ENCODE assay signal across 9 mouse cellular contexts in genomic region chr1:172489585-172490250, GRCm38 (mm10). TPM values are rescaled to one million over a fixed set of nuclear protein-coding genes. Genes with fewer than 3 reads are reported as not detected.
A peak's percentile ranks its signal among the peaks of the same experiment; 100 is the strongest.
DNase-seq lines count a peak whose midpoint lies in the region; ATAC-seq and TF ChIP-seq lines count a peak whose summit lies in the region.
"Had no signal": no experiment of that assay in that cellular context is flagged by ENCODE, and none has a peak within 500 bp of the region (broad histone marks: within the 10 kb centered on the region; RNA-seq: fewer than 3 reads in every experiment).

No protein-coding gene starts in this region.

- peaks cover 50% of the 10 kb centered on the region for H3K36me3 ChIP-seq in kidney, embryonic 15.5 days
- no peaks in the 10 kb centered on the region for H3K36me3 ChIP-seq in kidney, adult 2 months (ENCODE audit: control insufficient read depth, insufficient read depth, low read length)
- H3K36me3 ChIP-seq in forebrain, embryonic 11.5 days (ENCODE audit: control insufficient read depth, insufficient read depth, low read length) = no peaks in the 10 kb centered on the region; the same call in 1 of the 2 replicates
- peaks cover 8% of the 10 kb centered on the region; the same call in 1 of the 2 replicates for H3K36me3 ChIP-seq in intestine, embryonic 16.5 days (ENCODE audit: control insufficient read depth, insufficient read depth, low read length)
- no peaks in the 10 kb centered on the region for H3K36me3 ChIP-seq in myocyte (ENCODE audit: control insufficient read depth, insufficient read depth)

- no peak for DNase-seq in kidney, adult 2 months
- DNase-seq in forebrain, embryonic 11.5 days (ENCODE audit: low spot score) = no peak
- DNase-seq in urinary bladder, postnatal 14 days (ENCODE audit: low spot score) = no peak
- DNase-seq in cerebellum, adult 11 months = no peak

- H3K27me3 ChIP-seq in kidney, embryonic 15.5 days = no peaks in the 10 kb centered on the region
- H3K27me3 ChIP-seq in kidney, adult 2 months (replicated peaks; ENCODE audit: control insufficient read depth, insufficient read depth, low read length) = no peaks in the 10 kb centered on the region
- no peaks in the 10 kb centered on the region for H3K27me3 ChIP-seq in forebrain, embryonic 11.5 days (ENCODE audit: control insufficient read depth, insufficient read depth, low read length)
- no peaks in the 10 kb centered on the region for H3K27me3 ChIP-seq in intestine, embryonic 16.5 days (replicated peaks; ENCODE audit: control insufficient read depth, insufficient read depth, low read length)
- H3K27me3 ChIP-seq in myocyte (ENCODE audit: control insufficient read depth, insufficient read depth, insufficient read length) = no peaks in the 10 kb centered on the region
- H3K27me3 ChIP-seq: Patski had no signal

- no peaks in the 10 kb centered on the region for H3K9me3 ChIP-seq in kidney, embryonic 15.5 days (replicated peaks)
- no peaks in the 10 kb centered on the region for H3K9me3 ChIP-seq in forebrain, embryonic 11.5 days (ENCODE audit: control insufficient read depth, low read length)
- no peaks in the 10 kb centered on the region for H3K9me3 ChIP-seq in intestine, embryonic 16.5 days (ENCODE audit: control insufficient read depth, low read length)

- no peak overlapping the region for H3ac ChIP-seq in myocyte (ENCODE audit: control insufficient read depth, insufficient read length)

- H3K4me1 ChIP-seq in kidney, embryonic 15.5 days = peaks cover 27% of the 10 kb centered on the region
- no peaks in the 10 kb centered on the region for H3K4me1 ChIP-seq in kidney, adult 2 months (ENCODE audit: control insufficient read depth, insufficient read depth, low read length)
- H3K4me1 ChIP-seq in forebrain, embryonic 11.5 days (replicated peaks; ENCODE audit: control insufficient read depth, insufficient read depth, low read length) = peaks cover 28% of the 10 kb centered on the region
- H3K4me1 ChIP-seq in intestine, embryonic 16.5 days (ENCODE audit: control insufficient read depth, insufficient read depth, low read length) = peaks cover 37% of the 10 kb centered on the region

- H3K9ac ChIP-seq in kidney, embryonic 15.5 days = peak overlapping the region; percentile 31; the same call in 1 of the 2 replicates
- H3K9ac ChIP-seq in forebrain, embryonic 11.5 days (ENCODE audit: low read length) = no peak overlapping the region
- peak overlapping the region; percentile 18 for H3K9ac ChIP-seq in intestine, embryonic 16.5 days (ENCODE audit: low read depth, low read length)

- H3K4me2 ChIP-seq in kidney, embryonic 15.5 days = peak overlapping the region; percentile 57
- H3K4me2 ChIP-seq in forebrain, embryonic 11.5 days (ENCODE audit: low read depth, low read length, severe bottlenecking) = no peak overlapping the region; the same call in 1 of the 2 replicates
- H3K4me2 ChIP-seq in intestine, embryonic 16.5 days (ENCODE audit: low read depth, low read length) = peak overlapping the region; percentile 36
- H3K4me2 ChIP-seq in myocyte (ENCODE audit: low read depth) = peak overlapping the region; percentile 72

- H3K27ac ChIP-seq in kidney, embryonic 15.5 days = 0 out of 2 replicates have a peak overlapping the region, but pooled peaks have one; percentile 3
- H3K27ac ChIP-seq in kidney, adult 2 months (ENCODE audit: insufficient read depth, low read depth, low read length) = no peak overlapping the region
- no peak overlapping the region for H3K27ac ChIP-seq in forebrain, embryonic 11.5 days (ENCODE audit: low read depth, low read length)
- peak overlapping the region; percentile 12 for H3K27ac ChIP-seq in intestine, embryonic 16.5 days (ENCODE audit: low read length)

- no peak for TF ChIP-seq CTCF in kidney, adult 2 months (conservative IDR thresholded peaks at IDR 0.05; ENCODE audit: insufficient read depth, insufficient read length, low read depth, low read length)

- ATAC-seq in kidney, embryonic 15.5 days (replicated peaks; ENCODE audit: low FRiP score) = peak; percentile 61
- peak; percentile 19; the same call in 1 of the 2 replicates for ATAC-seq in forebrain, embryonic 11.5 days (replicated peaks; ENCODE audit: low FRiP score)
- ATAC-seq in intestine, embryonic 16.5 days = peak; percentile 49
- ATAC-seq in activated CD4-positive, CD25-positive, alpha-beta regulatory T cell, adult 4 months = no peak

- no peaks in the 10 kb centered on the region for H3K79me2 ChIP-seq in myocyte (ENCODE audit: control insufficient read depth, insufficient read depth)

- TF ChIP-seq POLR2A in kidney, adult 2 months (IDR thresholded peaks at IDR 0.05; ENCODE audit: low read depth, low read length) = no peak
- TF ChIP-seq POLR2A in myocyte (IDR thresholded peaks at IDR 0.05; ENCODE audit: insufficient read length, low read depth) = no peak

- H3K4me3 ChIP-seq in kidney, embryonic 15.5 days (replicated peaks) = peak overlapping the region; percentile 33
- H3K4me3 ChIP-seq in kidney, adult 2 months (ENCODE audit: insufficient read depth, low read depth, low read length) = no peak overlapping the region
- no peak overlapping the region for H3K4me3 ChIP-seq in forebrain, embryonic 11.5 days (ENCODE audit: low read depth, low read length)
- H3K4me3 ChIP-seq in intestine, embryonic 16.5 days (ENCODE audit: low read length) = peak overlapping the region; percentile 15
- H3K4me3 ChIP-seq in myocyte = no peak overlapping the region

- WGBS in kidney, embryonic 15.5 days = 60% methylated on average over 12 of the region's 12 CpGs
- WGBS in kidney, adult 2 months = 55% methylated on average over 12 of the region's 12 CpGs
- 59% methylated on average over 12 of the region's 12 CpGs for WGBS in forebrain, embryonic 11.5 days
- WGBS in intestine, embryonic 16.5 days = 42% methylated on average over 12 of the region's 12 CpGs

TF ChIP-seq in myocyte, 11 proteins besides CTCF, POLR2A, EP300 and RAD21:
- TF ChIP-seq SRF (IDR thresholded peaks at IDR 0.05; ENCODE audit: control insufficient read depth, insufficient read length, low read depth) (no peak), E2F4 (IDR thresholded peaks at IDR 0.05; ENCODE audit: insufficient read depth) (no peak), TCF12 (IDR thresholded peaks at IDR 0.05; ENCODE audit: insufficient read depth, poor library complexity, severe bottlenecking) (no peak), CEBPB (IDR thresholded peaks at IDR 0.05; ENCODE audit: insufficient read depth, poor library complexity, severe bottlenecking) (no peak), MYOG (IDR thresholded peaks at IDR 0.05; ENCODE audit: control insufficient read depth in 1 of 3, insufficient read depth in 1 of 3, insufficient read length in 2 of 3, low read depth in 2 of 3) (no peak), USF1 (IDR thresholded peaks at IDR 0.05; ENCODE audit: low read depth) (no peak), MYOD1 (IDR thresholded peaks at IDR 0.05; ENCODE audit: control insufficient read depth in 1 of 3, insufficient read length in 2 of 3, low read depth in 2 of 3) (no peak), POLR2AphosphoS2 (IDR thresholded peaks at IDR 0.05; ENCODE audit: insufficient read length, low read depth) (no peak), TCF3 (IDR thresholded peaks at IDR 0.05; ENCODE audit: insufficient read length, low read depth) (no peak), MAX (IDR thresholded peaks at IDR 0.05; ENCODE audit: low read depth) (no peak), REST (IDR thresholded peaks at IDR 0.05; ENCODE audit: insufficient read depth, insufficient read length) (no peak)

RNA-seq across cellular contexts. Expression of gene Igsf9, which starts 8.1 kb away (rescaled TPM):
- 45.0 and 46.0 TPM in 2 replicates for polyA plus RNA-seq in kidney, embryonic 15.5 days (2015; fragmentation: Nextera tagmentation; extraction: Ambion mirVana)
- 15.4 and 20.7 TPM in 2 replicates for polyA plus RNA-seq in kidney, adult 2 months (2012; rRNA removed)
- polyA plus RNA-seq in forebrain, embryonic 11.5 days (2014; fragmentation: Nextera tagmentation; extraction: Ambion mirVana) = 83.2 and 94.4 TPM in 2 replicates
- 109 and 110 TPM in 2 replicates for polyA plus RNA-seq in intestine, embryonic 16.5 days (2015; fragmentation: Nextera tagmentation; extraction: Ambion mirVana)
- polyA plus RNA-seq in myocyte (2012; fragmentation: generic; extraction: Trizol) = 0.77 TPM
- not detected for polyA plus RNA-seq in activated CD4-positive, CD25-positive, alpha-beta regulatory T cell, adult 4 months (2017; shearing (Covaris generic))

RNA-seq across cellular contexts. Expression of gene Tagln2, which starts 10.1 kb away (rescaled TPM):
- 246 and 251 TPM in 2 replicates for polyA plus RNA-seq in kidney, embryonic 15.5 days (2015; fragmentation: Nextera tagmentation; extraction: Ambion mirVana)
- polyA plus RNA-seq in kidney, adult 2 months (2012; rRNA removed) = 202 and 286 TPM in 2 replicates
- polyA plus RNA-seq in forebrain, embryonic 11.5 days (2014; fragmentation: Nextera tagmentation; extraction: Ambion mirVana) = 38.5 and 38.6 TPM in 2 replicates
- polyA plus RNA-seq in intestine, embryonic 16.5 days (2015; fragmentation: Nextera tagmentation; extraction: Ambion mirVana) = 469 and 470 TPM in 2 replicates
- 393 TPM for polyA plus RNA-seq in myocyte (2012; fragmentation: generic; extraction: Trizol)
- 100 to 1,000 TPM; 319 to 387 TPM for polyA plus RNA-seq in activated CD4-positive, CD25-positive, alpha-beta regulatory T cell, adult 4 months (2017; shearing (Covaris generic))

RNA-seq across cellular contexts. Expression of gene Slamf9, which starts 14.6 kb away (rescaled TPM):
- polyA plus RNA-seq in kidney, embryonic 15.5 days (2015; fragmentation: Nextera tagmentation; extraction: Ambion mirVana) = 0.73 and 1.1 TPM in 2 replicates
- 19.2 and 20.2 TPM in 2 replicates for polyA plus RNA-seq in kidney, adult 2 months (2012; rRNA removed)
- 0.27 and 0.28 TPM in 2 replicates for polyA plus RNA-seq in forebrain, embryonic 11.5 days (2014; fragmentation: Nextera tagmentation; extraction: Ambion mirVana)
- 1.6 and 2.3 TPM in 2 replicates for polyA plus RNA-seq in intestine, embryonic 16.5 days (2015; fragmentation: Nextera tagmentation; extraction: Ambion mirVana)
- 4.7 TPM for polyA plus RNA-seq in myocyte (2012; fragmentation: generic; extraction: Trizol)
- polyA plus RNA-seq in activated CD4-positive, CD25-positive, alpha-beta regulatory T cell, adult 4 months (2017; shearing (Covaris generic)) = under 1 TPM in 1 of 2 experiments, not detected in 1; 0.25 TPM

RNA-seq across cellular contexts. Expression of gene Cfap45, which starts 30.9 kb away (rescaled TPM):
- 1.4 and 2.2 TPM in 2 replicates for polyA plus RNA-seq in kidney, embryonic 15.5 days (2015; fragmentation: Nextera tagmentation; extraction: Ambion mirVana)
- 0.33 and 0.79 TPM in 2 replicates for polyA plus RNA-seq in kidney, adult 2 months (2012; rRNA removed)
- polyA plus RNA-seq in forebrain, embryonic 11.5 days (2014; fragmentation: Nextera tagmentation; extraction: Ambion mirVana) = 1.2 and 1.3 TPM in 2 replicates
- polyA plus RNA-seq in intestine, embryonic 16.5 days (2015; fragmentation: Nextera tagmentation; extraction: Ambion mirVana) = 1.1 and 1.3 TPM in 2 replicates
- polyA plus RNA-seq in myocyte (2012; fragmentation: generic; extraction: Trizol) = not detected
- under 1 TPM; 0.09 to 0.75 TPM for polyA plus RNA-seq in activated CD4-positive, CD25-positive, alpha-beta regulatory T cell, adult 4 months (2017; shearing (Covaris generic))

Comparison
In these comparisons a context has a peak if more than half of its experiments do, and no peak if none do; other contexts are left out.
1. H3K27ac ChIP-seq: peak in kidney, embryonic 15.5 days (single experiment) and intestine, embryonic 16.5 days (single experiment); none in kidney, adult 2 months (single experiment) and forebrain, embryonic 11.5 days (single experiment).
2. H3K4me3 ChIP-seq: peak in kidney, embryonic 15.5 days (single experiment) and intestine, embryonic 16.5 days (single experiment); none in kidney, adult 2 months (single experiment), forebrain, embryonic 11.5 days (single experiment) and myocyte (single experiment).